Mouse (Mus musculus): ENCODE measurements around the gene Casc3.

DNA sequence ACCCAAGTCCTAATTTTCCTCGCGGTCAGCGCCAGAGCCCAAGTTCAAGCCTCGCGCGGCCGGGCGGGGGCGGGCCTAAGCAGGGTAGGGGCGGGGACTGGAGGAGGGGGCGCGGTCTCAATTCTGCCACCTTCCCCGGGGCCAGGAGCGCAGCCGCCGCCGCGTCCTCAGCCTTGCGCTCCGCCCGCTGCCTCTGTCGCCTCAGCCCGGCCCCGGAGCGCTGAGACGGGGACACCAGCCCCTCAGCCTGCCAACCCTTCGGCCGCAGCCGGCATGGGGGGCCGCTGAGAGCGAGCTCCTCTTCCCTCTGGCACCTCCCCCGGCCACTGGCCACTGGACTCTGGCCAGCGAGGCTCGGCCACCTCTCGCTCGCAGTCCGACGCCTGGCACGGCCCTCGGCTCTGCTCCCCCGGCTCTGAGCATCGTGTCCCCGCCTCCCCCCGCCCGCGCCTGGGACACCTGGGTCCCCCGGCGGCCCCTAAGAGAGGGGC is 32.0 kb downstream of the Casc3 start, which contains the start of gene Rapgefl1:
- TF ChIP-seq CTCF (IDR thresholded peaks at IDR 0.05; ENCODE audit: extremely low read depth, insufficient read depth, low read length): no peak
- TF ChIP-seq POLR2A (IDR thresholded peaks at IDR 0.05; ENCODE audit: extremely low read depth, insufficient read depth, low read length): peak; percentile 63; the same call in 1 of the 2 replicates

All from cortical plate, adult 2 months (tissue).